Comparison of ENCODE assay signal across 9 mouse cellular contexts in genomic region chr9:58116024-58116651, GRCm38 (mm10). TPM values are rescaled to one million over a fixed set of nuclear protein-coding genes. Genes with fewer than 3 reads are reported as not detected.
DNase-seq lines count a peak whose midpoint lies in the region; ATAC-seq and TF ChIP-seq lines count a peak whose summit lies in the region.
"Had no signal": no experiment of that assay in that cellular context is flagged by ENCODE, and none has a peak within 500 bp of the region (broad histone marks: within the 10 kb centered on the region; RNA-seq: fewer than 3 reads in every experiment).

No protein-coding gene starts in this region.

- TF ChIP-seq CTCF in layer of hippocampus, adult 2 months (conservative IDR thresholded peaks at IDR 0.05): no peak

- peak overlapping the region; percentile 32; the same call in 1 of the 2 replicates for H3K9ac ChIP-seq in forebrain, embryonic 11.5 days (ENCODE audit: low read length)
- no peak overlapping the region for H3K9ac ChIP-seq in limb, embryonic 12.5 days (replicated peaks)

- peak overlapping the region; percentile 96 for H3K27ac ChIP-seq in layer of hippocampus, adult 2 months
- H3K27ac ChIP-seq in forebrain, embryonic 11.5 days (ENCODE audit: low read depth, low read length): peak overlapping the region; percentile 76
- H3K27ac ChIP-seq in limb, embryonic 12.5 days: peak overlapping the region; percentile 93

- H3K36me3 ChIP-seq in forebrain, embryonic 11.5 days (ENCODE audit: control insufficient read depth, insufficient read depth, low read length): no peaks in the 10 kb centered on the region
- H3K36me3 ChIP-seq in limb, embryonic 12.5 days: no peaks in the 10 kb centered on the region

- peaks cover 42% of the 10 kb centered on the region for H3K4me1 ChIP-seq in forebrain, embryonic 11.5 days (replicated peaks; ENCODE audit: control insufficient read depth, insufficient read depth, low read length)
- peaks cover 69% of the 10 kb centered on the region for H3K4me1 ChIP-seq in limb, embryonic 12.5 days (replicated peaks)

- 34% methylated on average over 7 of the region's 7 CpGs for whole genome bisulfite sequencing in forebrain, embryonic 11.5 days
- 36% methylated on average over 7 of the region's 7 CpGs for WGBS in limb, embryonic 12.5 days

- no peak for ATAC-seq in forebrain, embryonic 11.5 days (replicated peaks; ENCODE audit: low FRiP score)
- ATAC-seq in limb, embryonic 12.5 days (ENCODE audit: insufficient number of reproducible peaks, insufficient read depth, low FRiP score, low TSS enrichment, low read depth): no peak

- no peak for DNase-seq in layer of hippocampus, adult 2 months (ENCODE audit: low spot score in 2 of 2)
- no peak for DNase-seq in layer of hippocampus, adult 18-20 months (ENCODE audit: low spot score in 2 of 2)
- DNase-seq in brain, adult 2 months (ENCODE audit: low read depth, low spot score): peak; percentile 76
- no peak for DNase-seq in forebrain, embryonic 11.5 days (ENCODE audit: low spot score)
- no peak for DNase-seq in thymus, postnatal 25 days
- no peak for DNase-seq in cerebellum, adult 11-12 months
- DNase-seq: lung, adult 18-20 months had no signal

- H3K27me3 ChIP-seq in forebrain, embryonic 11.5 days (ENCODE audit: control insufficient read depth, insufficient read depth, low read length): peaks cover 7% of the 10 kb centered on the region
- peaks cover 10% of the 10 kb centered on the region; the same call in 1 of the 2 replicates for H3K27me3 ChIP-seq in limb, embryonic 12.5 days
- H3K27me3 ChIP-seq: CH12.LX had no signal

- H3K9me3 ChIP-seq in forebrain, embryonic 11.5 days (ENCODE audit: control insufficient read depth, low read length): no peaks in the 10 kb centered on the region
- no peaks in the 10 kb centered on the region for H3K9me3 ChIP-seq in limb, embryonic 12.5 days

- no peak overlapping the region for H3K4me2 ChIP-seq in forebrain, embryonic 11.5 days (ENCODE audit: low read depth, low read length, severe bottlenecking)
- H3K4me2 ChIP-seq in limb, embryonic 12.5 days: peak overlapping the region; percentile 4; the same call in 1 of the 2 replicates

- no peak overlapping the region for H3K4me3 ChIP-seq in layer of hippocampus, adult 2 months
- no peak overlapping the region for H3K4me3 ChIP-seq in forebrain, embryonic 11.5 days (ENCODE audit: low read depth, low read length)
- no peak overlapping the region for H3K4me3 ChIP-seq in limb, embryonic 12.5 days (replicated peaks)

RNA-seq across cellular contexts. Expression of gene Ccdc33, which starts 2.5 kb away (rescaled TPM):
- total RNA-seq in layer of hippocampus, adult 2 months (2021): under 1 TPM; 0.29 to 0.49 TPM
- total RNA-seq in layer of hippocampus, adult 18-20 months (2021): under 1 TPM; 0.91 to 0.94 TPM
- polyA plus RNA-seq in forebrain, embryonic 11.5 days (2014; fragmentation: Nextera tagmentation; extraction: Ambion mirVana): 0.88 and 1.1 TPM in 2 replicates
- 0.19 and 0.42 TPM in 2 replicates for polyA plus RNA-seq in limb, embryonic 12.5 days (2016; fragmentation: Nextera tagmentation; extraction: Ambion mirVana)

RNA-seq across cellular contexts. Expression of gene Stra6, which starts 52.5 kb away (rescaled TPM):
- 10 to 100 TPM; 17.1 to 17.7 TPM for total RNA-seq in layer of hippocampus, adult 2 months (2021)
- 10 to 100 TPM; 18.2 to 18.4 TPM for total RNA-seq in layer of hippocampus, adult 18-20 months (2021)
- 18.0 and 21.8 TPM in 2 replicates for polyA plus RNA-seq in forebrain, embryonic 11.5 days (2014; fragmentation: Nextera tagmentation; extraction: Ambion mirVana)
- 37.5 and 49.0 TPM in 2 replicates for polyA plus RNA-seq in limb, embryonic 12.5 days (2016; fragmentation: Nextera tagmentation; extraction: Ambion mirVana)
